Mouse (Mus musculus): Measurements from ENCODE around the gene Gfpt1. TPM values are rescaled to one million over a fixed set of nuclear protein-coding genes. Genes with fewer than 3 reads are reported as not detected.
"Not testable (repeated sequence)": the region's sequence is repeated elsewhere in the genome, so short reads cannot be mapped to it uniquely, and the experiment has no call there.

Gfpt1 gene
- polyA plus RNA-seq, 1 experiment from 2014 or later, result 19.0 TPM

DNA sequence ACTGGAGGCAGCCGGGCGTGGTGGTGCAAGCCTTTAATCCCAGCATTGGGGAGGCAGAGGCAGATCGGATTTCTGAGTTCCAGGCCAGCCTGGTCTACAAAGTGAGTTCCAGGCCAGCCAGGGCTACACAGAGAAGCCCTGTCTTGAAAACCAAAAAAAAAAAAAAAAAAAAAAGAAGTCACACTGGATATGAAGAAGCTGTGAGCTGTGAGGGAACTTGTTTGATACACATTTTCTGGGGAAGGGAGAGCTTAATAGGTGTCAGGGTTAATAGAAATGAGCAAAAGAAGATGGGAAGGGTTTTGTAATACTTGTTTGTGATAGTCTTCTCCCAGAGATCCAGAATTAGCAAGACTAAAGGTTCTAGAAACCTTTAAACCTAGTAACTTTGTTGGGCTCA, 2.9 kb downstream of the Gfpt1 start:
- H3K27me3 ChIP-seq, result no peaks in the 10 kb centered on the region
- WGBS, result 78% methylated on average over 3 of the region's 3 CpGs
- H3K4me3 ChIP-seq, result no peak overlapping the region
- H3K9ac ChIP-seq, result no peak overlapping the region
- no peak overlapping the region for H3K27ac ChIP-seq
- H3K4me2 ChIP-seq, result no peak overlapping the region
- ATAC-seq (ENCODE audit: low FRiP score), result no peak
- H3K4me1 ChIP-seq (replicated peaks), result peaks cover 28% of the 10 kb centered on the region
- H3K36me3 ChIP-seq, result peaks cover 12% of the 10 kb centered on the region
- H3K9me3 ChIP-seq, result no peaks in the 10 kb centered on the region

DNA sequence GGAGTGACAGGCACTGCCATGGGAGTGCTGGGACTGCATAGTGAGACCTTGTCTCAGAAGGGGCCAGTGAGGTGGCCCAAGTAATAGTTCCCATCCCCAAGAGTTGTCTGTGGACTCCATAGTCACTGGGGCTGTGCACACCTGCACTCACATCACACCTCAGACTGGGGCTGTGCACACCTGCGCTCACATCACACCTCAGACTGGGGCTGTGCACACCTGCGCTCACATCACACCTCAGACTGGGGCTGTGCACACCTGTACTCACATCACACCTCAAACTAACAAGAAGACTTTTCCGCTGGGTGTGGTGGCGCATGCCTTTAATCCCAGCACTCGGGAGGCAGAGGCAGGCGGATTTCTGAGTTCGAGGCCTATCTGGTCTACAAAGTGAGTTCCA, 6.1 kb downstream of the Gfpt1 start:
- H3K4me1 ChIP-seq (replicated peaks), result peaks cover 16% of the 10 kb centered on the region
- H3K9me3 ChIP-seq; H3K27me3 ChIP-seq; H3K4me2 ChIP-seq; H3K27ac ChIP-seq; H3K9ac ChIP-seq; H3K4me3 ChIP-seq; ATAC-seq (ENCODE audit: low FRiP score): not testable (repeated sequence)
- H3K36me3 ChIP-seq, result peaks cover 37% of the 10 kb centered on the region
- WGBS, result 99% methylated on average over 7 of the region's 7 CpGs

DNA sequence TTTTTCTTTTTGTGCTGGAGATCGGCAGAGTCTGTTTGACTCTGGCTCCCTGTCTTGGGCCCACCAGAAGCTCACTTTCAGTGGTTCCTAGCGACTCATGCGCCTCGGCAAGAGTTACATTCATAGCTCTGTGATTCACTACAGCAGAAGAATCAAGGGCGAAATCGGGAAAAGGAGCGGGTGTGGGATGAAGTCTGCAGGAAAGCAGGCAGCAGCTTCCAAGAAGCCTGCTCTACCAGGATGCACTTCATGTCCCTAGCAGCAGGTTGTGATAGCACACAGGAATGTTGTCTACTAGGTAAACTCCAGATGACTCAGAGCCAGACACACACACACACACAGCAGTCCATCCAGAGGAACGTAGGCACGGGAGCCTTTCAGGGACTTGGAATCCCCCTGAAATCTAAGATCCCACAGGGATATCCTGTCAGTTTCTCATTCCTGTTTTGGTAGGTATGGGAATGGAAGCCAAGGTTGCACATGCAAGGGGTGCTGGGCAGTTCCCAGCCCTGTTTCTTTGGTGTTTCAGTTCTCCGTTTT, 9.3 kb downstream of the Gfpt1 start:
- no peak overlapping the region for H3K4me3 ChIP-seq
- no peaks in the 10 kb centered on the region for H3K27me3 ChIP-seq
- no peak for ATAC-seq (ENCODE audit: low FRiP score)
- peaks cover 64% of the 10 kb centered on the region for H3K36me3 ChIP-seq
- H3K4me1 ChIP-seq (replicated peaks), result no peaks in the 10 kb centered on the region
- H3K9ac ChIP-seq, result no peak overlapping the region
- 96% methylated on average over 10 of the region's 10 CpGs for WGBS
- no peaks in the 10 kb centered on the region for H3K9me3 ChIP-seq
- H3K4me2 ChIP-seq, result no peak overlapping the region
- no peak overlapping the region for H3K27ac ChIP-seq

DNA sequence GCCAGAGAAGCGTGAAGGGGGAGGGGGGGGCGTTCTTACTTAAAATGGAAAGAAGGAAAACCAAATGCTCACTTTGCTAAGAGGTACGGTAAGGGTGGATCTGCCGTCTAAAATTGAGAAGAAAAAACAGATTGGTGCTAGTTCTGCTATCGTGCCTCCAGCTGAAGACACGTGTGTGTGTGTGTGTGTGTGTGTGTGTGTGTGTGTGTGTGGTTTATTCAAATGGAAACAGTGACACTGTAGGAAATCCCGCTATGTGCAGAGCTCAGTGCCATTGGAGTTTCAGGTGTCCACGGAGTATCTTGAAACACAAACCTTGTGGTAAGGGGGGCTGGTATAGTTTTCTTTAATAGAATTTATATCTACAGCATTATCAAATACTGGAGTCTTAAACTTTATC, 11.5 kb downstream of the Gfpt1 start:
- Histone ChIP-seq H3K9me3 (no peaks in the 10 kb centered on the region), H3K4me1 (replicated peaks) (no peaks in the 10 kb centered on the region), H3K9ac (no peak overlapping the region), H3K27ac (no peak overlapping the region), H3K4me2 (no peak overlapping the region), H3K27me3 (no peaks in the 10 kb centered on the region), H3K36me3 (peaks cover 73% of the 10 kb centered on the region), H3K4me3 (no peak overlapping the region)
- WGBS, result 91% methylated on average over 8 of the region's 8 CpGs
- ATAC-seq (ENCODE audit: low FRiP score), result no peak

DNA sequence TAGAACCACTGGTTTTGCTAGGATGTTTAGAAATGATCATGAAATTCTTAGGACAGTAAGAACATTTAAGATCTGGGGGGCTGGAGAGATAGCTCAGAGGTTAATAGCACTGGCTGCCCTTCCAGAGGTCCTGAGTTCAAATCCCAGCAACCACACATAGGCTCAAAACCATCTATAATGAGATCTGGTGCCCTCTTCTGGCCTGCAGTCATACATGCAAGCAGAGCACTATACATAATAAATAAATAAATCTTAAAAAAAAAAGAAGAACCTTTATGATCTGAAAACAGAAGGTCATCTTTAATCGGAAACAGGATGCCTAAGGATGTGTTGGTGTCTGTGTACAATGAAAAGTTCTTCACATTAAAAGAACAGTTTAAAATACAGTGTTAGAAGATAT, 17.1 kb downstream of the Gfpt1 start:
- ATAC-seq (ENCODE audit: low FRiP score), result no peak
- no peak overlapping the region for H3K9ac ChIP-seq
- H3K4me3 ChIP-seq, result no peak overlapping the region
- H3K4me1 ChIP-seq (replicated peaks), result no peaks in the 10 kb centered on the region
- H3K36me3 ChIP-seq, result peaks cover 84% of the 10 kb centered on the region
- H3K4me2 ChIP-seq, result no peak overlapping the region
- H3K27me3 ChIP-seq, result no peaks in the 10 kb centered on the region
- WGBS, result 89% methylated on average over 1 of the region's 1 CpGs
- no peaks in the 10 kb centered on the region for H3K9me3 ChIP-seq
- H3K27ac ChIP-seq, result no peak overlapping the region

DNA sequence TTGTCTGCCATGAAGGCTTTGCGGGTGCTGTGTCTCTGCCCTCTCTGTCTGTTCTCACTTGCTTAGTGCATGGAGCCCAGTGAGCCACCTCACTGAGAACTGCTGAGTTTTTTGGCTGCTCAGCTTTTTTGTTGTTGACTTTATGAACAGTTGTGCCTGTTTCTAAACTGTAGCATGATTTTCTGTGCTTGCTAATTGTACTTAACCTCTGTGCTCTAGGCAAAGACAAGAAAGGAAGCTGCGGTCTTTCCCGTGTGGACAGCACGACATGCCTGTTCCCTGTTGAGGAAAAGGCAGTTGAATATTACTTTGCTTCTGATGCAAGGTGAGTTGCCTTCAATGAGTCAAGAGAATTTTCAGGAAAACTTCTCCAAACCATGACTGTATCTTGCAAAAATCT, 20.9 kb downstream of the Gfpt1 start:
- ATAC-seq (ENCODE audit: low FRiP score), result no peak
- Histone ChIP-seq H3K9ac (no peak overlapping the region), H3K4me3 (no peak overlapping the region), H3K27ac (no peak overlapping the region), H3K4me2 (no peak overlapping the region), H3K9me3 (no peaks in the 10 kb centered on the region), H3K27me3 (no peaks in the 10 kb centered on the region), H3K36me3 (peaks cover 87% of the 10 kb centered on the region), H3K4me1 (replicated peaks) (no peaks in the 10 kb centered on the region)
- WGBS, result 93% methylated on average over 4 of the region's 4 CpGs

DNA sequence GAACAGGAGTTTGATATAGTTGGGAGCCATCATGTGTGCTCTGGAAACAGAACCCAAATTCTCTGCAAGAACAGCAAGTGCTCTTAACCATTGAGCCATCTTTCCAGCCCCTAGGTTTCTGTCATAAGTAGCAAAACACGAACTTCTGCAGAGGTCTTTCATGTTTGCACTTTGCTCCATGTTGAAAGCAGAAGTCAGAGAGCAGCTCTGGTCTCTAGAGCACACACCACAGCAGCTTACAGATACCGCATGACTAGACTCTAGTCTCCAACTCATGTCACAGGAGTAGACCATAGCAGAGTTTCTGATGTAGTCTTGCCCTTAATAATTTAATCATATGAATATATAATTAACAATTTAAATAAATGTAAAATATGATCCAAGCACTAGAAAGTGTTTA, 25.6 kb downstream of the Gfpt1 start:
- no peaks in the 10 kb centered on the region for H3K4me1 ChIP-seq (replicated peaks)
- ATAC-seq (ENCODE audit: low FRiP score), result no peak
- no peak overlapping the region for H3K4me2 ChIP-seq
- WGBS, result 92% methylated on average over 2 of the region's 2 CpGs
- H3K9me3 ChIP-seq, result no peaks in the 10 kb centered on the region
- peaks cover 93% of the 10 kb centered on the region for H3K36me3 ChIP-seq
- H3K4me3 ChIP-seq, result no peak overlapping the region
- no peak overlapping the region for H3K27ac ChIP-seq
- H3K27me3 ChIP-seq, result no peaks in the 10 kb centered on the region
- H3K9ac ChIP-seq, result no peak overlapping the region

DNA sequence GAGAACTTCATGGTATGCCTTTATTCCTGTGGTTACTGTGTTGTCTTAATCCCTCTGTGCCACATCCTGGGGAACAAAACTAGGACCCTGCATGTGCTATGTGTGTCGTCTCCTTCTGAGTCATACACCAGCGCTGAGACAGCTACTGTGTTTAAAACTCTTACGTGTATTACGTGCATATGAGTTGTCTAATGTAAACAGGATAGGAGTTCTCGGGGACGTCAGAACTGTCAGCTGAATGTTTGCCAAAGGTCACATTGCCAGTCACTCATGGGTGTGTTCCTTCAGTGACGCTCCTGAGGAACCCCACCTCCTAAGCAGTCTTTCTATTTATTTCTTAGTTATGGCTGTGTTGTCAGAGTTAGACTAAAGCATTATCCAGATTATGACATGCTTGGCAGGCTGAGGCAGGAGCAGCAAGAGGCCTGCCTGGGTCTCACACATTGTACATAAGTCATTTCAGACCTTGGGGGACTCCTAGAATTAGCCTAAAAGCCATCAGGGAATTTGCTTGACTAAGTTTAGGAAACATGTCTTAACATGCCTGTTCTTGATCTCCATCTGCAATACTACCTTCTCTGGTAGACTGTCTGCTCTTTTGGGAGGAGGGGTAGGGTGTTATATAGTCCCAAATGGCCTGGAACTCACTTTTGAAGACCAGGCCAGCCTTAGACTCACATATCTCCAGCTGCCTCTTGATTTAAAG, 26.7 kb downstream of the Gfpt1 start:
- ATAC-seq (ENCODE audit: low FRiP score), result no peak
- no peaks in the 10 kb centered on the region for H3K27me3 ChIP-seq
- H3K9me3 ChIP-seq, result no peaks in the 10 kb centered on the region
- H3K9ac ChIP-seq, result no peak overlapping the region
- no peak overlapping the region for H3K4me2 ChIP-seq
- no peak overlapping the region for H3K27ac ChIP-seq
- peaks cover 92% of the 10 kb centered on the region for H3K36me3 ChIP-seq
- H3K4me1 ChIP-seq (replicated peaks), result no peaks in the 10 kb centered on the region
- 87% methylated on average over 7 of the region's 7 CpGs for WGBS
- no peak overlapping the region for H3K4me3 ChIP-seq

DNA sequence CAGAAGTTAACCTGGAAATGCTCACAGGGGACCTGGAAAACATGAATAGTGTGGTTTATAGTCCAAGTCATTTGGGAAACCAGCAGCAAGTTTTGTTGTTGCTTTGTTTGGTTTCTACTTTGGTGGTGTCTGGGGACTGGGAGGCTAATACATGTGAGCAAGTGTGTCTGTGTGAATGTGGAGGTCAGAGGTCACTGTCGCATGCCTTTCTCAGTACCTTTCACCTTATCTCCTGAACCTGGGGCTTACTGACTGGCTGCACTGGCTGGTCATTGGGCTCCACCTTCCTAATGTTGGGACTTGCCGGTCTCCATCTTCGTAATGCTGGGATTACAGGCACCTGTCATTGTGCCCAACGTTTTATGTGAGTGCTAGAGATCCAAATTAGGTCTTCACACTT, 28.0 kb downstream of the Gfpt1 start:
- Histone ChIP-seq H3K4me1 (replicated peaks) (no peaks in the 10 kb centered on the region), H3K4me2 (no peak overlapping the region), H3K27ac (no peak overlapping the region), H3K36me3 (peaks cover 85% of the 10 kb centered on the region), H3K4me3 (no peak overlapping the region), H3K9ac (no peak overlapping the region), H3K27me3 (no peaks in the 10 kb centered on the region), H3K9me3 (no peaks in the 10 kb centered on the region)
- WGBS, result 92% methylated on average over 4 of the region's 4 CpGs
- ATAC-seq (ENCODE audit: low FRiP score), result no peak

DNA sequence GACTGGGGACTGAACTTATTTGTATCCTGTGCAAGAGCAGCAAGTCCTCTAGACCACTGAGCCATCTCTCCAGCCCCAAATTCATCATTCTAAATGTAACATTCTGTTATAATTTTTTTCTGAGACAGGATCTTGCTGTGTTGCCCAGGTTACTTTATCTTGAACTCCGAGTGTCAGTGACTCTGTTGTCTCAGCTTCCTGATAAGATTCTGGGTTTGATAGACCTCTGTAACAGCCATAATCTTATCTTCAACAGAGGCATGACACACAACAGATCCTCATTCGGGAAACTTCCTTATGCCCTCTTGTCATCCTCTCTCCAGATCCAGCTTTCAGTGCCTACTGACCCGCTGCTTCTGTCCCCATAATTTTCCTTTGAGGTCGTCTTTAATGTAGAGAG, 30.1 kb downstream of the Gfpt1 start:
- H3K36me3 ChIP-seq, result peaks cover 79% of the 10 kb centered on the region
- ATAC-seq (ENCODE audit: low FRiP score), result no peak

DNA sequence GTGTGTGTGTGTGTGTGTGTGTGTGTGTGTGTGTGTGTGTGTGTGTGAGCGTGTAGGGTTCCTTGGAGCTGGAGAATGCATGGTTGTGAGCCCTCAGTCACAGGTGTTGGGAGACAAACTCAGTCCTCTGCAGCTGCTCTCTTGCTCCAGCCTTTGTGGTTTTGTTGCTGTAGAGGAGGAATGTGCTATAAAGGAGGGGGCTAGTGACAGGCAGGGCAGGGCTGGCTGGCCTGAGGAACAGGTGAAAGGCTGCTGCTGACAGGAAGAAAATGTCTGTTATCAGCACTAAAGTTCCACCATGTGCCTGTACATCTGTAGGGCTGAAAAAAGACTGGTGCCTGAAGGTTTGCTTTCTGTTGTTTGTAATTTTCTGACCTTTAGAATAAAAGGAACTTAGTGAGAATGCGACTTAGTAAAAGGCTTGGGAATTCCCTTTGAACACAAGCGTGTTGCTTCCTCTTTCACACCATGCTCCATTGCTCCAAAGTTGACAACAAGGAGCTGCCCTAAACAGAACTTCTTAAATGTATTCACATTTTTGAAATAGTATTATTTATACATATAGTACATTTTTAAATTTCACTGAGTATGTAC, 32.5 kb downstream of the Gfpt1 start:
- 75% methylated on average over 3 of the region's 3 CpGs for WGBS
- no peak overlapping the region for H3K9ac ChIP-seq
- H3K27ac ChIP-seq, result no peak overlapping the region
- H3K27me3 ChIP-seq, result no peaks in the 10 kb centered on the region
- H3K4me3 ChIP-seq, result no peak overlapping the region
- H3K9me3 ChIP-seq, result no peaks in the 10 kb centered on the region
- peaks cover 71% of the 10 kb centered on the region for H3K36me3 ChIP-seq
- no peaks in the 10 kb centered on the region for H3K4me1 ChIP-seq (replicated peaks)
- H3K4me2 ChIP-seq, result no peak overlapping the region
- ATAC-seq (ENCODE audit: low FRiP score), result no peak

More for the DNA sequence above, 30.1 kb downstream of the Gfpt1 start:
- no peaks in the 10 kb centered on the region for H3K27me3 ChIP-seq
- H3K4me1 ChIP-seq (replicated peaks), result no peaks in the 10 kb centered on the region
- no peaks in the 10 kb centered on the region for H3K9me3 ChIP-seq
- H3K27ac ChIP-seq, result no peak overlapping the region
- H3K9ac ChIP-seq, result no peak overlapping the region
- H3K4me3 ChIP-seq, result no peak overlapping the region
- WGBS, result 91% methylated on average over 4 of the region's 4 CpGs
- no peak overlapping the region for H3K4me2 ChIP-seq

DNA sequence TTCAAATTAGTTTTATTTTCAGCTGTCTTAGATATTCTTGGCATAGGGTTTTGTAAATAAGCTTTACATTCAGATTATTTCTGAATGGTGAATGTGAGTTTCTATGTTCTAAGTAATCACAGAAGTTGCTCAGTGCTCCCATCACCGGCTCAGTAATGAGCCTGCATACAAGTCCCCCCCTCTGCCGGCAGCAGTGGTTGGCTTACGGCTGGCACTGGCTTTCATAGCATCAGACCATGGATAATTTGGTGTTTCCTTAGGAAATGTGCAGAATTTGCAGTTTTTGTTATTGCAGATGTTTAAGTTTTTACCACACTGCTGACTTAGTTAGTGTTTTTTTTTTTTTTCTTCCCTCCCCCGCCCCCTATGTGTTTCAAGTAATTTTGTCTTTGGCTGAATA, 36.8 kb downstream of the Gfpt1 start:
- Histone ChIP-seq H3K4me2 (no peak overlapping the region), H3K36me3 (peaks cover 71% of the 10 kb centered on the region), H3K4me1 (replicated peaks) (no peaks in the 10 kb centered on the region), H3K9ac (no peak overlapping the region), H3K9me3 (no peaks in the 10 kb centered on the region), H3K27ac (no peak overlapping the region), H3K4me3 (no peak overlapping the region), H3K27me3 (no peaks in the 10 kb centered on the region)
- WGBS, result 76% methylated on average over 4 of the region's 4 CpGs
- ATAC-seq (ENCODE audit: low FRiP score), result no peak

DNA sequence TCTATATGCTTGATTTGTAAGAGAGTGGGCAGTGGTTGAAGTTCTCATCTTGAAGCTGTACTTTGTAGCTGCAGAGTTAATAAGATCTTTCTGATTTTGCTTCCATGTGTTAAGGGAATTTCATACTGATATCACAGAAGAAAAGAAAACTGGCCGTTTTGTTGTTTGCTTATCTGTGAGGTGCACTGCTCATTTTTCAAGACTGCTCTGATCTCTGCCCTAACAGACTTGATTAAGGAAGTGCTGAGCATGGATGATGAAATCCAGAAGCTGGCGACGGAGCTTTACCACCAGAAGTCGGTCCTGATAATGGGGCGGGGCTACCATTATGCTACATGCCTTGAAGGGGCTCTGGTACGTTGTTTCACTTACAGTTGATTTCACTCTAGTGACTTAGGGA, 42.4 kb downstream of the Gfpt1 start:
- no peak overlapping the region for H3K4me3 ChIP-seq
- no peak overlapping the region for H3K9ac ChIP-seq
- H3K4me1 ChIP-seq (replicated peaks), result no peaks in the 10 kb centered on the region
- H3K27ac ChIP-seq, result no peak overlapping the region
- WGBS, result 87% methylated on average over 6 of the region's 6 CpGs
- no peak for ATAC-seq (ENCODE audit: low FRiP score)
- H3K9me3 ChIP-seq, result no peaks in the 10 kb centered on the region
- H3K27me3 ChIP-seq, result no peaks in the 10 kb centered on the region
- H3K36me3 ChIP-seq, result peaks cover 87% of the 10 kb centered on the region
- no peak overlapping the region for H3K4me2 ChIP-seq

Measured in hindbrain, embryonic 13.5 days (tissue).